Mouse (Mus musculus): ENCODE results near the gene Atpaf1.
A peak's percentile ranks its signal among the peaks of the same experiment; 100 is the strongest.

Gene Atpaf1

DNA sequence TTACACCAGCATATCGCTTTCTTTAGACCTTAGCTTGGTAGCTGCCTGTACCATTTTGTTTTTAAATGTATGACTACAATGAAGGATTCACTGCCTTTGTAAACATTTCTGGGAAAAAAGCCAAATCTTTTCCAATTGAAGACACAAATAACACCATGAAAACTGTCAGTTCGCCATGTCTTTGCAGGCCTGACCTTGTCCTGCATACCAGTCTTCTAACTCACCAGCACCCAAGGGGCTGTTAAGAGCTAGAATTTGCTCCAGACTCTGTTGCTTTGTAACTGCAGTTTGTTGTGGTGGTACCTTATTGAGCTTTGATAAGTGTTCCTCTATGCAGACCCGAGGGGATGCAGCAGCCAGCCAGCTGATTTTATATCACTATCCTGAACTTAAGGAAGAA, 15.4 kb downstream of the Atpaf1 start:
- no peak for DNase-seq (ENCODE audit: low spot score in 2 of 2)

DNA sequence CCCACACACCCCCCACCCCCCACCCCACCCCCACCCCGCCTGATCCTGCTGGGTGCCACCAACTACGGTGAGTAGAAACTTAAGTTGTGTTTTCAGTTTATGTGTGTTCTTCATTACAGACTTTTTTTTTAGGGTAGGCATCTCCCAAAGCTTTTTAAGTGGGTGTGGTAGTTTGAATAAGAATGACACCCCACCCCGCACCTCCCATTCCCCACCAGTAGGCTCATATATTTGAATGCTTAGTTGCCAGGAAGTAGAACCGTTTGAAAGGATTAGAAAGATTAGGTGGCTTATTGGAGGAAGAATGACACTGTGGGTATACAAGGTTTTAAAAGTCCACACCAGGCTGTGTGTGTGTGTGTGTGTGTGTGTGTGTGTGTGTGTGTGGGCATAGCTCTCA, 27.7 kb downstream of the Atpaf1 start:
- DNase-seq (ENCODE audit: low spot score in 2 of 2) = no peak

DNA sequence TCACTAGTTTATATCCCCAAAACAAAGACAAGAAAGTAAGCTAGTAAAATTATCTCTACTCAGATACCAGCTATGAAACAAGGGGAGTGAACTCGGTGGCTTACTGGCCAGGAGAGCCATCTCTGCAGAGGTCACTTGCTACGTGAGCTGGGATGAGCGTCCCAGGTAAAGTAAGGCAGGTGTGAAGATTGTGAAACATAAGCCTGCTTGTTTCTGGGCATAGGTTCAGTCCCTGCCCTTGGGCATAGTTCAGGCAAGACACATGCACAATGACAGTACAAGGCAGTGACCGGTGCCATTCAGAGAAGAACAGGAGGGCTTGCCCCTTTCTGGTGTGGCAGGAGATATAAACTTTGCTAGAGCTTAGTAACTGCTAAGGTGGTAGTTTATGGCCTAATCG, 31.0 kb downstream of the Atpaf1 start:
- DNase-seq (ENCODE audit: low spot score in 2 of 2) = no peak

GRCm38 (mm10) chr4:115820199-115820598, 35.6 kb downstream of the Atpaf1 start:
- DNase-seq (ENCODE audit: low spot score in 2 of 2) = no peak

DNA sequence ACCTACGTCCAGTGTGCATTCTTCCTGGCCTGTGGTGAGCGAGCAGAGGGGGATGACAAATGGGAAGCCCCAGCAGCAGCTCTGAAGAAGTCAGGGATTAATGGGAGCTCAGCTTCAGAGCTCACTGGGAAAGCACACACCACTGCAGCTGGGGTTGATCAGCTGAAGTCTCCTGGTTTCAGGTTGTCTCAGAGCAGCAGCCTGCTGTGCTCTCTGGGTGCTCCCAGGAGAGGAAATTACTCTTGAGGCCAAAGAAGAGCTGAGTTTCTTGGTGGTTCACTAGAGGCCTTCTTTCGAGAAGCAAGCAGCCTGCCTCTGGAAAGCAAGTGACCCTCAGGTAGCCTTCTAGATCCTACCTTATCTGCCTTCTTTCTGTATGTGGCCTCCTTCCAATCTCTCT, 36.3 kb downstream of the Atpaf1 start:
- DNase-seq (ENCODE audit: low spot score in 2 of 2) = no peak

DNA sequence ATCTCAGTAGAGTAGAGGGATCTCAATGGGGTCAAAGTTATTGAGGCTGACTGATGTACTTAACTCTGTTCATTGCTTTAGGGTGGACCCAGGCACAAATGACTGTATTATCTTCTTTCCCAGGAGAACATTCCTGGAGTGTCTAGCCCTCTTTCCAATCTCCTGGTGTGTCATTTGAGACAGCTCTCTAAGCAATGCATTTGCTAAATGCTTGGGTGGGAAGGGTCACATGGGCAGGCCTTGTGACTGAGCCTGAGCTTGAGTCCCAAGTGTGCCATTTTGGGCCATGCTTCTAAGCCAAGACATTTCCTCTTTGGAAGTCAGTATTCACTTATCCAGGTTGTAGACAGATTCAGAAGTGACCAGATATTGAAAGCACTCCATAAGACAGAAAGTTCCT, 36.8 kb downstream of the Atpaf1 start:
- no peak for DNase-seq (ENCODE audit: low spot score in 2 of 2)

- no peak for DNase-seq (ENCODE audit: low spot score in 2 of 2)
Measured at GRCm38 (mm10) chr4:115821928-115822327, 37.3 kb downstream of the Atpaf1 start.

- no peak for DNase-seq (ENCODE audit: low spot score in 2 of 2)
Measured at GRCm38 (mm10) chr4:115824178-115824577, 39.6 kb downstream of the Atpaf1 start.

DNA sequence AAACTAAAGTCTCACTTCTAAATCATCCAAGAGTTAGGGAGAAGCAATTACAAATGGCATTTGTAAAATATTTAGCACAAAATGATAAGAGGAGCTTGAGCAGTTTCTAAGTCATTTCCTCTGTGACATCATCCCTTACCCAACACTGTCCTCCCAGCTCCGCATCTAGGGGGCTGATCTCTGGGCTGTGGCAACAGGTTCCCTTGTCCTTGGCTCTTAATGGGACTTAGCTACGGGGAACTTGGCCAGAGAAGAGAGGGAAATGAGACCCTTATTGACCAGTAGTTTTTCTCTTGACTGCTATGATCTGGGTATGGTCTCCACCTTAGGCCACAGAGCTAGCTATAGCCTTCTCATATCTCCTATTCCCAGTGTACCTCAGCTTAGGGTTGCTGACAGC, 40.7 kb downstream of the Atpaf1 start:
- no peak for DNase-seq (ENCODE audit: low spot score in 2 of 2)

DNA sequence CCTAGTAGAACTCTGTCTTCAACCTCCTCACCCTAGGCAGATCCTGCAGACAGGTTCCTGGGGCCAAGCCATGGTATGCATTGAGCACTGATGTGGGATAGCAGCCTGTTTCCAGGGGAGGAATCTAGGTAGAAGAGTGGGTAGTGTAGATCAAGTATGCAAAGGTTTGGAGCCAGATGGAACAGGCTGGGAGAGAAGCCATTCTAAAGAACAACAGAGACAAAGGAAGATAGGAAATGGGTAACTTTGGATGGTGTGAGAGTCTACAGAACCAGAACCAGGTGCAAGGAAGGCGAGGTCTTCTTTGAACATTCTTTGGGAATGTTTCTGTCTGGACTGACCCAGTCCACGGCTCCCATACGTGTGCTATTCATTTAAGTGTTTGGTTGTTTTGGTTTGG, 42.5 kb downstream of the Atpaf1 start:
- no peak for DNase-seq (ENCODE audit: low spot score in 2 of 2)

DNA sequence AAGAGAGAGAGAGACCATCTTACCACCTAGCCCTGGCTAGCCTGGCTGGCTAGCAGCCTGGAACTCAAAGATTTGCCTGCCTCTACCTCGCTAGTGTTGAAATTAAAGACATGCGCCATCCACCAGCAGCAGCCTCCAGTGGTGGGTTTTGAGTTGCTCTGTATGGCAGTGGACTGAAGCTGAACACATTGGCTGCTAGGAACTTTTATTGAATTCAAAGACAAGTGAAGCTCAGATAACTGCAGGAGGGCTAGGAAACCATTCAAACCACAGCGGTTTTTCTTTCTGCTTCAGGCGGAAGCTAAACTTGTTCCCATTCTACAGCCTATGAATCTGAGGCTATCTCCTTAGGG, 42.9 kb downstream of the Atpaf1 start:
- no peak for DNase-seq (ENCODE audit: low spot score in 2 of 2)

- peak; percentile 77 to 79 for DNase-seq (ENCODE audit: low spot score in 2 of 2)
Measured at GRCm38 (mm10) chr4:115827888-115828571, 43.4 kb downstream of the Atpaf1 start, which contains the start of gene Mob3c. Gene Mob3c, plus strand, starts transcription at chr4:115828092.

DNA sequence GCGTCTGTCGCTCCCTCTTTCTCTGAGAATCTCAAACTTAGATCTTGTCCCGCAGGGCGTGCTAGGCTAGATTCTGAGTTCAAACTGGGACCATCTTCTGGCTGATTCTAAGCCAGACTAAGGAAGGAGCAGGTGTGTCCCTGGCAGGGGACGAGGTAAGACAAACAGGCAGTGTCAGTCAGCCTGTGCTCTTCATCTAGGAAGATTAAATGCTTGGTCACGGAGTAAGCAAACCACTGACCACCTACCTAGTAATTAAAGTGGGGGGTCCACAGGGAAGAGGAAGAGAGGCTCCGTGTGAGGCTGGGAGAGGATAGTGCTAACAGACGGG, 43.9 kb downstream of the Atpaf1 start:
- no peak for DNase-seq (ENCODE audit: low spot score in 2 of 2)

DNA sequence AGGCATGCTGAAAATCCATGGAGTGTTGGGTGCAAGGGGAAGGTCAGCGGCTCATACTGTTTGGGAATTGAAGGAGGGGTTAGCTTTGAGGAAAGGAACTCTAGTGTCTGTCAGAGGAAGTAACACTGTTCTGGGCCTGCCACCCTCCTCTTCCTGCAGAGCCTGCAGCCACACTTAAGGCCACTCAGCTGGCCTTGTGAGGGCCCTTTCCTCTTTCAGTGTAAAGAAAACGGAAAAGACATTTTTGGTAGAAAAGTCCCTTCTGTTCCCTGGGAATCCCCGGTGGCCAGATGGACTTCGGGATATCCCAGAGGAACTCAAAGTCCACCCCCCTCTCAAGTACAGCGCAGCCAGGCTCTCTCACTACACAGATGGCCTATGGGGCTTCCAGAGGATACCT, 45.9 kb downstream of the Atpaf1 start:
- no peak for DNase-seq (ENCODE audit: low spot score in 2 of 2)

DNA sequence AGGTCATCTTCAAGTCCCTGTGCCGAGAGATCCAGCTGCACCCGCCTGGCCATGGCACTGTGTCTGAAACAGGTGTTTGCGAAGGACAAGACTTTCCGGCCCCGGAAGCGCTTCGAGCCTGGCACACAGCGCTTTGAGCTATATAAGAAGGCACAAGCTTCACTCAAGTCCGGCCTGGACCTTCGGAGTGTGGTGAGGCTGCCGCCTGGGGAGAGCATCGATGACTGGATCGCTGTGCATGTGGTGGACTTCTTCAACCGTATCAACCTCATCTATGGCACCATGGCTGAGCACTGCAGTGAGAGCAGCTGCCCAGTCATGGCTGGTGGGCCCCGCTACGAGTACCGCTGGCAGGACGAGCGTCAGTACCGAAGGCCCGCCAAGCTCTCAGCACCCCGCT, 46.6 kb downstream of the Atpaf1 start:
- no peak for DNase-seq (ENCODE audit: low spot score in 2 of 2)

- no peak for DNase-seq (ENCODE audit: low spot score in 2 of 2)
Measured at GRCm38 (mm10) chr4:115832040-115832439, 47.4 kb downstream of the Atpaf1 start.

- DNase-seq (ENCODE audit: low spot score in 2 of 2) = no peak
Measured at GRCm38 (mm10) chr4:115835576-115835975, 51.0 kb downstream of the Atpaf1 start.

DNA sequence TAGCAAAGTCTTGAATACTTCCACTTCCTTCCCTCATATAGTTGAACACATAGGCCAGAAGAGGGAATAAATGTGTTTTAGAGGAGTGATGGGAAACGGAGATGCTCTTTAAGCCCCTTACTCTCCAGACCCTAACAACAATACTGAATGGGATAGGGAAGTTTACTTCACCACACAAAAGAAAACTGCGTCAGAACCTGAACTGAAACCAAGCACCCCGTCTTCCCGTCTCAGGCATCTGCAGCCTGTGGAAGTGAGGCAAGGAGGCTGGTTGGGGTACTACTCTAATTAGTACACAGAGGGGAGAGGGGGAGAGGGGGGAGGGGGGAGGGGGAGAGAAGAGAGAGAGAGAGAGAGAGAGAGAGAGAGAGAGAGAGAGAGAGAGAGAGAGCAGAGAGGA, 53.6 kb downstream of the Atpaf1 start:
- DNase-seq (ENCODE audit: low spot score in 2 of 2) = no peak

- DNase-seq (ENCODE audit: low spot score in 2 of 2) = peak; percentile 83 to 88
Measured at GRCm38 (mm10) chr4:115838696-115839641, 54.4 kb downstream of the Atpaf1 start, which contains the start of gene Mknk1. Gene Mknk1, plus strand, starts transcription at chr4:115839198.

DNA sequence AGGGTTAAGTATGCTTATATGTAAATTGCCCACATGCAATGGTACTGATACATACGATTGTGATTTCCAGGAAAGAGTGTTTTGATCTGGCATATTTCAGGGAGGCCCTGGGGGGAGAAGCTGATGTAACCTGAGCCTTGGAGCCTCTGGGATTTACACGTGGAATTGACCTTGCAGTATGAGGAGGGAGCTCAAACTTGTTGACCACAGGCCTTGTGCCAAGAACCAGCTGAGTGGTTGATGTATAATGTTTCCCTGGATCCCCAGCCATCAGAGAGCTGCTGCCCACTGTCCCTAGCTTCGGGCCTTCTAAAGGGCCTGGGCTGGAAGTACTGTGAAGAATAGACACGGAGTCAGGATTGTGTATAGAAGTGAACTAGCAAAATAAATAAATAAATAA, 55.3 kb downstream of the Atpaf1 start:
- no peak for DNase-seq (ENCODE audit: low spot score in 2 of 2)

DNA sequence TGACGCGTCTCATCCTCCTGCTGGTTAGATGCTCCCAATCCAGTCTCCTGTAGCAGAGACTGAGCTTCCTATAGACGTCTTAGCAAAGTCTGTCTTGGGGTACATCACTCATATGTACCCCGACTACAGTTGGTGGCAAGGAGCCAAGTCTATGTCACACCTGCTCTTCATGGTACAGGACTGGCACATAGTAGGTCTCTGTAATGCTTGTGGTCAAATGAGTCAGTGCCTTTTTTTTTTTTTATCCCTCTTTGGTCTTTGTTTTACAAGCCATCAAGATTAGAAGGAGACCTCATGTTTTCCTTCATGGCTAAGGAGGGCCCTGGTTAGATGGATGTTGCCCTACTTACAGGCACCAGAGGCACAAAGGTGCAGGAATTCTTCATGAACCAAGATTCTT, 56.2 kb downstream of the Atpaf1 start:
- no peak for DNase-seq (ENCODE audit: low spot score in 2 of 2)

GRCm38 (mm10) chr4:115846656-115847055, 62.0 kb downstream of the Atpaf1 start:
- DNase-seq (ENCODE audit: low spot score in 2 of 2) = no peak

DNA sequence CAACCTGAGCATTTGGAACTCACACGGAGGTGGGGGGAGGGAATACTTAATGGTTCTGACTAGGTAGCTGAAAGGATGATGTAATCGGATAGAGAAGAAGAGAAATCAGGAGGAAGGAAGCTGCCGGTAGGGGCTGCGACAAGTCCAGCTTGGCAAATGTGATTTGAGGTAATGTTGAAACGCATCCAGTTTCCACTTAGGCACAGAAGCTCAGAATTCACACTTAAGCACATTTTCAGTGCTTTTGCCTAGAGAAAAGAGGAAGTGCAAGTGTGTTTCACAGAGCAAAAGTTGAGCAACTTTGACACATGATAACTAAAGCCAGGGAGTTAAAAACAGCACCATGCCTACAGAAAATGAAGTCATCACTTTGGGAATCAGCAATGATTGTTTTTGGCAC, 62.8 kb downstream of the Atpaf1 start:
- DNase-seq (ENCODE audit: low spot score in 2 of 2) = no peak
